Mouse (Mus musculus) spleen, adult 2 months (tissue): ENCODE results near the gene Ppp1r12a. TPM values are rescaled to one million over a fixed set of nuclear protein-coding genes. Genes with fewer than 3 reads are reported as not detected.

Experiments used
- DNase-seq, 2 experiments: peaks; one replicate each; pipeline versions ENCODE4 v3.0.0 to v3.0.0-alpha.2; 2012 to 2021; ENCODE audit warnings: low spot score in 2 of 2, low read depth in 1 of 2
- H3K27ac ChIP-seq: fragments of 200-500 bp; 2 replicates; pipeline ENCODE4 v1.5.1; 2012; ENCODE audit warnings: low read length, inconsistent platforms; ENCODE audit not compliant: insufficient read depth
- H3K27me3 ChIP-seq: fragments of 200-500 bp; 2 replicates; pipeline ENCODE4 v1.6.1; 2012; ENCODE audit warnings: mild to moderate bottlenecking, moderate library complexity, low read length, inconsistent platforms; ENCODE audit not compliant: control insufficient read depth, insufficient read depth
- H3K36me3 ChIP-seq: fragments of 200-500 bp; 2 replicates; pipeline ENCODE4 v1.6.1; 2012; ENCODE audit warnings: mild to moderate bottlenecking, low read length, inconsistent platforms; ENCODE audit not compliant: control insufficient read depth, insufficient read depth
- H3K4me1 ChIP-seq: fragments of 200-500 bp; 2 replicates; pipeline ENCODE4 v1.6.1; 2011; ENCODE audit warnings: inconsistent platforms; ENCODE audit not compliant: control insufficient read depth, insufficient read depth, insufficient read length
- H3K4me3 ChIP-seq: fragments of 200-500 bp; 2 replicates; pipeline ENCODE4 v1.5.1; 2011; ENCODE audit warnings: mild to moderate bottlenecking, inconsistent platforms; ENCODE audit not compliant: insufficient read depth, insufficient read length; ENCODE audit errors: extremely low read depth
- CTCF ChIP-seq: fragments of 200-500 bp; IDR thresholded peaks from 2 replicates; pipeline ENCODE4 v1.5.1; 2011; ENCODE audit warnings: mild to moderate bottlenecking, inconsistent platforms; ENCODE audit not compliant: insufficient read depth, insufficient read length, insufficient replicate concordance; ENCODE audit errors: extremely low read depth
- POLR2A ChIP-seq: fragments of 200-500 bp; IDR thresholded peaks from 2 replicates; pipeline ENCODE4 v1.6.1; 2011; ENCODE audit warnings: low read depth, low read length, inconsistent platforms
- WGBS: fragments of 180-500 bp; shearing (Covaris S2); methylation state at CpG from one replicate; pipeline ENCODE4 v1.1.7; 2018; 5-methylcytosine and 5-hydroxymethylcytosine counted together
- polyA plus RNA-seq: library from polyadenylated mRNA; depleted of rRNA; stranded (reverse); fragments of >200 nt; gene quantifications from 2 replicates; pipeline ENCODE4 v1.2.3, GENCODE M21; 2012

Gene Ppp1r12a
- polyA plus RNA-seq, 1 experiment = 13.6 TPM

DNA sequence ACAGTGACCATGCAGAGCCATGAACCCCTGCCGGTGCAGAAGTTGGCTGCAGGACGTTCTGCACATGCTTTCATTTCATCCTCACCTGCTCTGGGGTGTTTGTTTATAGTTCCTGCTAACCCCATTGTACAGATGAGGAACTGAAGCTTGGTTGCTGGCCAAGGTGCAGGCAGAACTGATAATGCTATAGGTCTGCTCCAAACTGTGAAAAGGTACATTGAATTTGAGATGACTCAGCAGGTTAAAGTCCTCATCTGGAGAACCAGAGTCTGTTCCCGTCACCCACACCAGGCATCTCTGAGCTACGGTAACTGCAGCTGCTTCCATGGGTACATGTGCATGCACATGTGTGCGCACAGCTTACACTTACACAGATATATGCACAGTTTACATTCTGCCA, 62.4 kb downstream of the Ppp1r12a start:
- TF ChIP-seq CTCF (no peak), POLR2A (no peak)
- no peak overlapping the region for H3K4me3 ChIP-seq
- H3K27ac ChIP-seq = no peak overlapping the region
- WGBS = 73% methylated on average over 5 of the region's 5 CpGs
- no peaks in the 10 kb centered on the region for H3K27me3 ChIP-seq
- no peaks in the 10 kb centered on the region for H3K36me3 ChIP-seq
- no peak for DNase-seq
- H3K4me1 ChIP-seq = no peaks in the 10 kb centered on the region

DNA sequence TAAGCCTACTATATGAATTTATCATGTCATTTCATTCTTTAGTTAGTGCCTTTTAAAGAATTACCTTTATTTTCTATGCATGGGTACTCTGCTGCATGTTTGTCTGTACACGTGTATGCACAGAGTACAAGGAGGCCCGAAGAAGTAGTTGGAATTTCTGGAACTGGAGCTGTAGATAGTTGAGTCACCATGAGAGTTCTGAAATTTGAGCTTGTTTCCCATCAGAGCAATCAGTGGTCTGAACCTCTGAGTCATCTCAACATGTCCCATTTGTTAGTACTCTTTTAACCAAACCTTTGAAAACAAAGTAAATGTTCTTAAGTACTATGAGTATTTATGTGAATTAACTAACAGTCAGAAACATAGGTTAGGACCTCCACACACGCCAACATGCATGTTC, 75.1 kb downstream of the Ppp1r12a start:
- no peaks in the 10 kb centered on the region for H3K4me1 ChIP-seq
- WGBS = 94% methylated on average over 3 of the region's 3 CpGs
- TF ChIP-seq CTCF = no peak
- TF ChIP-seq POLR2A = no peak
- no peak overlapping the region for H3K27ac ChIP-seq
- peaks cover 16% of the 10 kb centered on the region for H3K36me3 ChIP-seq
- no peak for DNase-seq
- H3K27me3 ChIP-seq = no peaks in the 10 kb centered on the region
- no peak overlapping the region for H3K4me3 ChIP-seq

DNA sequence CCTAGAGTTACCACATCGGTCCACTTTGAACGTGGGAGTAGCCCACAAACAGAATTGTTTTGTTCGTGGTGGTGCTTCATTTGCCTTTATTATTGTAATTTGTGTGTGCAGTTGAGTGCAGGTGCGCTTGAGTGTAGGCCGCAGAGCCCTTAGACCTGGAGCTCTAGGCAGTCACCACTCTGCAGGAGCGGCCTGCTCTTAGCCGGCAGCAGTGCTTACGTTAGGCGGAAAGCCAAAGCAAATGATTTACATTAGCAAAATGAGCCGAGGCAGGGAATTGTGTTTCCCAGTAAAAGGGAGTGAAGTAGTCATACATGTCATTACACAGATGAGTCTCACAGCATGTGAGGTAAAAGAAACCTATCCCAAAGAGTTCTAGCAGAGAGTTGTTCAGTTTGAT, 77.1 kb downstream of the Ppp1r12a start:
- 95% methylated on average over 10 of the region's 10 CpGs for WGBS

DNA sequence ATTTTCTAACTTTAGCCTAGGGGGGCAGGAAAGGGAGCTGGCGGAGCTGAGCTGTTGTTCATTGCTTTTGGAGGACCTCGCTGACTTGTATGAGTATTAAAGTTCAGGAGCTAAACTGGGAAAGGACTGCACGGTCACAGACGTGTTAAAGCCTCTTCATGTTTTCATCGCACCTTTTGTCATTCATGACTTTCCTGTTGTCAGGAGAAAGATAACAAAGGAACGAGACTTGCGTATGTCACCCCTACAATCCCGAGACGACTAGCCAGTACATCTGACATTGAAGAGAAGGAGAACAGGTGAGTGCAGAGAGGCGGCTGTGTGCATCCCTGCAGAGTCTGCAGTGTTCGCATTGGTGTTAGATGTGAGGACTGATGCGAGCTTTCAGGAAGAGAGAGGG, 88.7 kb downstream of the Ppp1r12a start:
- H3K4me3 ChIP-seq = no peak overlapping the region
- no peak overlapping the region for H3K27ac ChIP-seq
- TF ChIP-seq POLR2A (no peak), CTCF (no peak)
- H3K36me3 ChIP-seq = peaks cover 22% of the 10 kb centered on the region
- 95% methylated on average over 12 of the region's 12 CpGs for whole genome bisulfite sequencing
- no peaks in the 10 kb centered on the region for H3K4me1 ChIP-seq
- DNase-seq = no peak
- H3K27me3 ChIP-seq = no peaks in the 10 kb centered on the region

More for the DNA sequence above, 77.1 kb downstream of the Ppp1r12a start:
- DNase-seq = no peak
- no peak overlapping the region for H3K27ac ChIP-seq
- H3K27me3 ChIP-seq = no peaks in the 10 kb centered on the region
- TF ChIP-seq POLR2A (no peak), CTCF (no peak)
- no peak overlapping the region for H3K4me3 ChIP-seq
- H3K4me1 ChIP-seq = no peaks in the 10 kb centered on the region
- peaks cover 18% of the 10 kb centered on the region for H3K36me3 ChIP-seq

DNA sequence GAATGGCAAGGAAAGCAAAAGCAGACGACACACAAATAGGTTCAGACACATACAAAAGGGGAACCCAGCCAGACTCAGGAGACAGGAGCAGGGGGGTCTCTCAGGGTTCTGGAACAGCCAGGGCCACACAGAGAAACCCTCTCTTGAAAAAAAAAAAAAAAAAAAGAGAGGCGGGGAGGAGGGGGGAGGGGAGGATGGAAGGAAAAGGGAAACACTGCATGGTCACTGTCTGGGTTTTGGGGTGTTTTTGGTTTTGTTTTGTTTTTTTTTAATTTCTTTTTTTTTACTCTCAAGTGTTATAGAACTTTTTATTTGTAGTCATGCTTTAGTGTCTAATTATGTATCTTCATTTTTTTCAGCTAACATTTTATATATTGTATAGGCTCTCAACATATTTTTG, 89.2 kb downstream of the Ppp1r12a start:
- Histone ChIP-seq H3K36me3 (peaks cover 24% of the 10 kb centered on the region), H3K27me3 (no peaks in the 10 kb centered on the region), H3K4me3 (no peak overlapping the region), H3K27ac (no peak overlapping the region), H3K4me1 (no peaks in the 10 kb centered on the region)
- no peak for TF ChIP-seq POLR2A
- TF ChIP-seq CTCF = no peak
- DNase-seq = no peak
- 48% methylated on average over 2 of the region's 2 CpGs for WGBS

DNA sequence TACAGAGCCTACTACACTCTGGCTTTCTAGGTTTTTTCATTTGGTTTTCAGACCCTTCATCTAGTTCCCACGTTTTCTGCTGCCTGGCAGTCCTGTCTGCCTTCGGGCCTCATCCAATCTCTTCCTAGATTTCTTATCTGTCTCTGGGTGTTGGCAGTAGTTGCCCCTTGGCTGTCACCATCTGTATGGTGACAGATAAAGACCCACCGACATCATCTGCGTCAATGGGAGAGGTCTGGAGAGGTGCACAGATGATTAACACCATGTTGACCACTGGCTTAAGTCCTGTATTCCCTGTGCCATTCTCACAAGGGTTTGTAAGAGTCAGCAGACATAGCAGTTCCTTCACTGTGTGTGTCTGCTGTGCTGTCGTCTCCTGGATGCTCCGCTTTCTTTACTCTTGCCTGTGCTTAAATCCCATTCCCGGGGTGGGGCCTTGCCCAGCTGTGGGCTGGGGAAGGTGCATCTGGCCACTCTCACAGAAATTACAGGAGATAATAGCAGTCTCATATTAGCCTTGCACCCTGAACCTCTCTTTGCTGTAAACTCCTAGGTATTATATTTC, 93.9 kb downstream of the Ppp1r12a start:
- no peak overlapping the region for H3K4me3 ChIP-seq
- H3K36me3 ChIP-seq = peaks cover 24% of the 10 kb centered on the region
- H3K27me3 ChIP-seq = no peaks in the 10 kb centered on the region
- WGBS = 85% methylated on average over 7 of the region's 7 CpGs
- DNase-seq = no peak
- no peak overlapping the region for H3K27ac ChIP-seq
- no peaks in the 10 kb centered on the region for H3K4me1 ChIP-seq
- TF ChIP-seq CTCF (no peak), POLR2A (no peak)

DNA sequence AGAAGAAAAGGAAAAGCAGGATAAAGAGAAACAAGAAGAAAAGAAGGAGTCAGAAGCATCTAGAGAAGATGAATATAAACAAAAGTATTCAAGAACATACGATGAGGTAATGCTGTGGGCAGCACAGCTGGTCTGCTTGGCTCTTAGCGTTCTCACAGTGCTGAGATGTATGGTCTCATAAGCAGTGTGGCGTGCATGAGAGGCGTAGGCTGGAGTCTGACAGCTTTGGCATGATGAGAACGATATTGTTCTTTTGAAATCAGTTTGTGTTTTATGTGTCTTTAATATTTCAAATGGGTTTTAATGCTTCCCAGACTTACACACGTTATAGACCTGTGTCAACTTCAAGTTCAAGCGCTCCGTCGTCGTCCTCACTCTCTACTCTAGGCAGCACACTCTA, 98.9 kb downstream of the Ppp1r12a start:
- Histone ChIP-seq H3K4me1 (no peaks in the 10 kb centered on the region), H3K36me3 (peaks cover 20% of the 10 kb centered on the region), H3K4me3 (no peak overlapping the region), H3K27ac (no peak overlapping the region), H3K27me3 (no peaks in the 10 kb centered on the region)
- WGBS = 94% methylated on average over 10 of the region's 10 CpGs
- no peak for DNase-seq
- TF ChIP-seq POLR2A = no peak
- no peak for TF ChIP-seq CTCF

DNA sequence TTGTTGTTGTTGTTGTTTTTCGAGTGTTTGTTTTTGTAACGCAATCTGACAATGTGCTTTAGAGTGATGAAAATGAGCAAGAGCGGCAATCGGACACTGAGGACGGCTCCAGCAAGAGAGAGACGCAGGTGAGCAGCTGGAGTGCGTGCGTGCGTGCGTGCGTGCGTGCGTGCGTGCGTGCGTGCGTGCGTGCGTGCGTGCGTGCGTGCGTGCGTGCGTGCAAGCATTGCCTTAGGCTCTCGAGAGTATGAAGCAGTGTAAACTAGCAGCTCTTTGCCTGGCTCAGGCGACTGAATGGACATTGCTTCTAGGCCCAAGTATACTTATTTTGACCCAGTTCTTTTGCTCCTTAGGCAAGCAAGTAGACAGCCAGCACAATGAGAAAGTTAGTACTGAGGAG, 102.6 kb downstream of the Ppp1r12a start:
- DNase-seq = no peak
- Histone ChIP-seq H3K36me3 (peaks cover 25% of the 10 kb centered on the region), H3K4me3 (no peak overlapping the region), H3K27ac (no peak overlapping the region), H3K27me3 (no peaks in the 10 kb centered on the region), H3K4me1 (no peaks in the 10 kb centered on the region)
- TF ChIP-seq POLR2A = no peak
- TF ChIP-seq CTCF = no peak
- 85% methylated on average over 27 of the region's 27 CpGs for WGBS
